Mouse (Mus musculus) intestine, postnatal 0 days (tissue): ENCODE measurements around the gene Adamts16. TPM values are rescaled to one million over a fixed set of nuclear protein-coding genes. Genes with fewer than 3 reads are reported as not detected.

ENCODE experiments used
- ATAC-seq: fragments of 200-750 bp; cut with Nextera tagmentation; 2 replicates; pipeline ENCODE4 v1.8.0; 2017; ENCODE audit warnings: mild to moderate bottlenecking, moderate TSS enrichment, moderate library complexity
- H3K27ac ChIP-seq: fragments of 300-500 bp; sonication (generic); 2 replicates; pipeline ENCODE4 v1.5.1; 2014; ENCODE audit warnings: mild to moderate bottlenecking, low read depth, low read length, moderate library complexity
- H3K27me3 ChIP-seq: fragments of 300-500 bp; sonication (generic); replicated peaks from 2 replicates; pipeline ENCODE4 v1.6.1; 2014; ENCODE audit warnings: low read length, mixed read lengths; ENCODE audit not compliant: control insufficient read depth, insufficient read depth
- H3K36me3 ChIP-seq: fragments of 300-500 bp; sonication (generic); 2 replicates; pipeline ENCODE4 v1.6.1; 2014; ENCODE audit warnings: mild to moderate bottlenecking, moderate library complexity; ENCODE audit not compliant: control insufficient read depth, insufficient read depth
- H3K4me1 ChIP-seq: fragments of 300-500 bp; sonication (generic); replicated peaks from 2 replicates; pipeline ENCODE4 v1.6.1; 2014; ENCODE audit warnings: antibody characterized with exemption, low read length, mixed read lengths; ENCODE audit not compliant: control insufficient read depth, insufficient read depth
- H3K4me2 ChIP-seq: fragments of 300-500 bp; sonication (generic); replicated peaks from 2 replicates; pipeline ENCODE4 v1.6.1; 2014; ENCODE audit warnings: low read depth, mild to moderate bottlenecking, moderate library complexity
- H3K4me3 ChIP-seq: fragments of 300-500 bp; sonication (generic); 2 replicates; pipeline ENCODE4 v1.5.1; 2014; ENCODE audit warnings: low read depth, low read length
- H3K9ac ChIP-seq: fragments of 300-500 bp; sonication (generic); 2 replicates; pipeline ENCODE4 v1.6.1; 2014; ENCODE audit warnings: mild to moderate bottlenecking, low read depth, low read length
- H3K9me3 ChIP-seq: fragments of 300-500 bp; sonication (generic); 2 replicates; pipeline ENCODE4 v1.6.1; 2016; ENCODE audit warnings: mixed run types; ENCODE audit not compliant: control insufficient read depth
- CTCF ChIP-seq: sonication (generic); IDR thresholded peaks from 2 replicates; pipeline ENCODE4 v1.5.1; 2016; ENCODE audit warnings: low read depth, mild to moderate bottlenecking, control low read depth, antibody characterized with exemption, moderate library complexity
- WGBS: fragments of 180-500 bp; shearing (Covaris S2); extraction: QIAGEN DNeasy Blood & Tissue Kit; methylation state at CpG from one replicate; pipeline ENCODE4 v1.1.7; 2014; 5-methylcytosine and 5-hydroxymethylcytosine counted together
- polyA plus RNA-seq: library from polyadenylated mRNA; unstranded; fragments of >200 nt; fragmentation: Nextera tagmentation; extraction: Ambion mirVana; gene quantifications from 2 replicates; pipeline ENCODE4 v1.2.1, GENCODE M21; 2015

Gene Adamts16
- polyA plus RNA-seq, 1 experiment from 2014 or later = 0.20 TPM

- Histone ChIP-seq H3K4me1 (no peaks in the 10 kb centered on the region), H3K4me3 (no peak overlapping the region), H3K4me2 (no peak overlapping the region), H3K9ac (no peak overlapping the region), H3K27ac (no peak overlapping the region), H3K9me3 (no peaks in the 10 kb centered on the region), H3K27me3 (no peaks in the 10 kb centered on the region), H3K36me3 (no peaks in the 10 kb centered on the region)
- ATAC-seq = no peak
- 58% methylated on average over 7 of the region's 7 CpGs for WGBS
- TF ChIP-seq CTCF = no peak
Measured at GRCm38 (mm10) chr13:70779781-70780180, 61.8 kb downstream of the Adamts16 start.

GRCm38 (mm10) chr13:70778872-70779554 is 62.6 kb downstream of the Adamts16 start:
- Histone ChIP-seq H3K4me2 (no peak overlapping the region), H3K9me3 (no peaks in the 10 kb centered on the region), H3K27me3 (no peaks in the 10 kb centered on the region), H3K27ac (no peak overlapping the region), H3K4me3 (no peak overlapping the region), H3K4me1 (no peaks in the 10 kb centered on the region), H3K9ac (no peak overlapping the region), H3K36me3 (no peaks in the 10 kb centered on the region)
- no peak for ATAC-seq
- no peak for TF ChIP-seq CTCF
- WGBS = 53% methylated on average over 9 of the region's 9 CpGs

GRCm38 (mm10) chr13:70771100-70771499 is 70.5 kb downstream of the Adamts16 start:
- 76% methylated on average over 6 of the region's 6 CpGs for WGBS
- H3K36me3 ChIP-seq = no peaks in the 10 kb centered on the region
- no peaks in the 10 kb centered on the region for H3K9me3 ChIP-seq
- no peak overlapping the region for H3K4me2 ChIP-seq
- H3K27me3 ChIP-seq = no peaks in the 10 kb centered on the region
- no peak for ATAC-seq
- no peak for TF ChIP-seq CTCF
- H3K9ac ChIP-seq = no peak overlapping the region
- no peaks in the 10 kb centered on the region for H3K4me1 ChIP-seq
- no peak overlapping the region for H3K4me3 ChIP-seq
- no peak overlapping the region for H3K27ac ChIP-seq

- no peak for TF ChIP-seq CTCF
- H3K4me3 ChIP-seq = no peak overlapping the region
- no peaks in the 10 kb centered on the region for H3K36me3 ChIP-seq
- no peak overlapping the region for H3K27ac ChIP-seq
- H3K4me1 ChIP-seq = no peaks in the 10 kb centered on the region
- H3K9me3 ChIP-seq = no peaks in the 10 kb centered on the region
- no peaks in the 10 kb centered on the region for H3K27me3 ChIP-seq
- no peak for ATAC-seq
- H3K9ac ChIP-seq = no peak overlapping the region
- H3K4me2 ChIP-seq = no peak overlapping the region
- WGBS = 48% methylated on average over 2 of the region's 2 CpGs
Measured at GRCm38 (mm10) chr13:70769156-70769555, 72.5 kb downstream of the Adamts16 start.

GRCm38 (mm10) chr13:70767462-70767861 is 74.1 kb downstream of the Adamts16 start:
- peak; percentile 68 for TF ChIP-seq CTCF
- no peak for ATAC-seq

GRCm38 (mm10) chr13:70764682-70765081 is 76.9 kb downstream of the Adamts16 start:
- H3K27me3 ChIP-seq = no peaks in the 10 kb centered on the region
- no peaks in the 10 kb centered on the region for H3K36me3 ChIP-seq
- H3K9me3 ChIP-seq = no peaks in the 10 kb centered on the region
- TF ChIP-seq CTCF = no peak
- no peak overlapping the region for H3K27ac ChIP-seq
- ATAC-seq = no peak
- H3K4me1 ChIP-seq = no peaks in the 10 kb centered on the region
- 86% methylated on average over 6 of the region's 6 CpGs for WGBS
- H3K4me2 ChIP-seq = no peak overlapping the region
- H3K4me3 ChIP-seq = no peak overlapping the region
- no peak overlapping the region for H3K9ac ChIP-seq

More at GRCm38 (mm10) chr13:70767462-70767861, 74.1 kb downstream of the Adamts16 start:
- Histone ChIP-seq H3K36me3 (no peaks in the 10 kb centered on the region), H3K9me3 (no peaks in the 10 kb centered on the region), H3K4me2 (no peak overlapping the region), H3K4me3 (no peak overlapping the region), H3K27me3 (no peaks in the 10 kb centered on the region), H3K9ac (no peak overlapping the region), H3K27ac (no peak overlapping the region), H3K4me1 (no peaks in the 10 kb centered on the region)
